Mouse (Mus musculus): ENCODE results near the gene Srp68. TPM values are rescaled to one million over a fixed set of nuclear protein-coding genes. Genes with fewer than 3 reads are reported as not detected.
A peak's percentile ranks its signal among the peaks of the same experiment; 100 is the strongest.

Srp68 gene
- polyA plus RNA-seq, 1 experiment from 2014 or later: 101 TPM

DNA sequence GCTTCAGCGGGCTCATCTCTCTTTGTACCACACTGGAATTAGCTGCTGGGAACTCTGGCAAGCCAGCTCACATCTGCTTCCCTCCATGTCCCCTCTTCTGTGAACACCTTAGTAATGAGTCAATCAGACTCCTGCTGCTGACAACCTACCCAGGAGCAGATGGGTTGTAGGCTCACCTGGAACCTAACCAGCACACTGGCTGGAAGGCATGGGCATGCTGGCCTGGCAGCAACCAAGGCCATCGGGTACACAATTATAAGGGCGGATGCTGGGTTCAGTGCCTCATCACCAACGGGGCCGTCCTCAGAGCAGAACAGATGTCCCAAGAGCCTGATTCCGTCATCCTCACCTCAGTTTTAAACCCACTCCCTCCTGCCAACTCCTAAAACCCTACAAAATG lies 24.6 kb upstream of the Srp68 start:
- H3K4me3 ChIP-seq (replicated peaks): no peak overlapping the region
- no peak overlapping the region for H3K9ac ChIP-seq
- no peaks in the 10 kb centered on the region for H3K9me3 ChIP-seq (replicated peaks)
- no peak overlapping the region for H3K4me2 ChIP-seq (replicated peaks)
- no peaks in the 10 kb centered on the region for H3K27me3 ChIP-seq
- ATAC-seq (ENCODE audit: insufficient number of reproducible peaks, low FRiP score, low TSS enrichment, low read depth): no peak
- peaks cover 5% of the 10 kb centered on the region; the same call in 1 of the 2 replicates for H3K4me1 ChIP-seq
- 91% methylated on average over 6 of the region's 6 CpGs for WGBS
- H3K27ac ChIP-seq (replicated peaks): no peak overlapping the region
- peaks cover 84% of the 10 kb centered on the region for H3K36me3 ChIP-seq

DNA sequence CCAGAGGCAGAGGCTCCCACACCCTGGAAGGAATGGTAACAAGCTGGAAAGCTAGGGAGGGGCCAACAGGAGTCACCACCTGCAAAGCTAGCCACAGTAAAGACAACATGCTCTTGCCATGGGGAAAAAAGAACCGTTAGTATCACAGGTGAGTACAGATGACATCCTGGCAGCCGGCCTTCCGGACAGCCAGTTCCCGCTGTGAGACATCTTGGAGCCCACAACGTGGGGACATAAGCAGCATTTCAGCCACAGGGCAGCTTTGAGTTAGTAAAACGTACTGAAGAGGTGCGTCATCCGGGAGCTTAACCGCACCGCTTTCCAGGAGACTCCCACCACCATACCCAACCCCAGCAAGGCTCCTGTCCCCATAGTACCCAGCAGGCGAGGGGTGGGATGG lies 24.2 kb upstream of the Srp68 start:
- no peak for ATAC-seq (ENCODE audit: insufficient number of reproducible peaks, low FRiP score, low TSS enrichment, low read depth)
- peaks cover 5% of the 10 kb centered on the region; the same call in 1 of the 2 replicates for H3K4me1 ChIP-seq
- no peak overlapping the region for H3K4me2 ChIP-seq (replicated peaks)
- H3K36me3 ChIP-seq: peaks cover 80% of the 10 kb centered on the region
- no peaks in the 10 kb centered on the region for H3K9me3 ChIP-seq (replicated peaks)
- no peak overlapping the region for H3K4me3 ChIP-seq (replicated peaks)
- H3K9ac ChIP-seq: no peak overlapping the region
- H3K27ac ChIP-seq (replicated peaks): no peak overlapping the region
- no peaks in the 10 kb centered on the region for H3K27me3 ChIP-seq
- WGBS: 89% methylated on average over 11 of the region's 11 CpGs

DNA sequence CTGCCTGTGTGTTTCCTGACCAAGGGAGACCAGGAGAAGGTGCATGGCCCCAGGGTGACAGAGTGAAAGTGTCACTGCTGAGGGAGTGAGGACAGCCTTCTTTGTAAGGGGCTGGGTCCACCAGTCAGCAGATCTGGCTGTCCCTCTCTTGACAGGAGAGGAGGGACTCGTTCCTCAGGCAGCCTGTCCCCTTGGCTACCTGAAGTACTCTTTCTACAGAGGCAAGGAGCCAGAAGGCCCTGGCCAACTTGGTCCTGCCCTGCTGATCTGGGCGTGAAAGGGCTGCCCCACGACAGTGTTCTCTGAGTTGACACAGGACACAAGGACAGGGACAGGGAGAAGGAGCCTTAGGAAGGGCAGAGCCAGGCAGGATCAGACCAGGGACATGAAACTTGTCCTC lies 23.0 kb upstream of the Srp68 start:
- 73% methylated on average over 3 of the region's 3 CpGs for WGBS
- H3K36me3 ChIP-seq: peaks cover 79% of the 10 kb centered on the region
- ATAC-seq (ENCODE audit: insufficient number of reproducible peaks, low FRiP score, low TSS enrichment, low read depth): no peak
- no peak overlapping the region for H3K4me3 ChIP-seq (replicated peaks)
- peaks cover 5% of the 10 kb centered on the region; the same call in 1 of the 2 replicates for H3K4me1 ChIP-seq
- no peak overlapping the region for H3K4me2 ChIP-seq (replicated peaks)
- H3K9me3 ChIP-seq (replicated peaks): no peaks in the 10 kb centered on the region
- H3K27me3 ChIP-seq: no peaks in the 10 kb centered on the region
- no peak overlapping the region for H3K27ac ChIP-seq (replicated peaks)
- H3K9ac ChIP-seq: no peak overlapping the region

DNA sequence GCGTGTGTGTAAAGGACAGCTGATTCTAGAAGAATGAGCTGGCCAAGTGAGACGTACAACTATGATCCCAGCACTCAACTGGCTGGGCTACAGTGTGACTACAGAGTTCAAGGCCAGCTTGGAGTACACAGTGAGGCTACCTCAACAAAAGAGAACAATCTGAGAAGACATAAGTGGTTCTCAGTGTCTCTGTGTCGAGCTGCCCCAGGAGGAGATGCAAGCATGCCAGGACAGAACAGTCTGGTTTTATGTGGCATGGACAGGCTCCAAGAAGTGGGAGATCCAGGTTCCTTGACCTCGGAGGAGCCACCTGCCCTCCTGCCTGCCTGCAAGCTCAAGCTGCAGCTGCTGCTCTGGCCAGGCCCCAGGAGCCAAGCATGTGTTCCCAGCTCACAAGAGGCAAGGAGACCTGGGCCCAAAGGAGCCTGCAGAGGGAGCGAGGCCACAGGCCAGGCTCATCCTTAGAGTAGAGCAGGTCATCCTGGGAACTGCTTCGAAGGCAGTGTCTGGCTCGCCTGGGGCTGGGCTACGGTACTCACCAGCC lies 22.2 kb upstream of the Srp68 start:
- Histone ChIP-seq H3K4me2 (replicated peaks) (no peak overlapping the region), H3K36me3 (peaks cover 80% of the 10 kb centered on the region), H3K9ac (no peak overlapping the region), H3K9me3 (replicated peaks) (no peaks in the 10 kb centered on the region), H3K27me3 (no peaks in the 10 kb centered on the region), H3K4me3 (replicated peaks) (no peak overlapping the region), H3K4me1 (peaks cover 5% of the 10 kb centered on the region; the same call in 1 of the 2 replicates), H3K27ac (replicated peaks) (no peak overlapping the region)
- no peak for ATAC-seq (ENCODE audit: insufficient number of reproducible peaks, low FRiP score, low TSS enrichment, low read depth)
- WGBS: 82% methylated on average over 8 of the region's 8 CpGs

DNA sequence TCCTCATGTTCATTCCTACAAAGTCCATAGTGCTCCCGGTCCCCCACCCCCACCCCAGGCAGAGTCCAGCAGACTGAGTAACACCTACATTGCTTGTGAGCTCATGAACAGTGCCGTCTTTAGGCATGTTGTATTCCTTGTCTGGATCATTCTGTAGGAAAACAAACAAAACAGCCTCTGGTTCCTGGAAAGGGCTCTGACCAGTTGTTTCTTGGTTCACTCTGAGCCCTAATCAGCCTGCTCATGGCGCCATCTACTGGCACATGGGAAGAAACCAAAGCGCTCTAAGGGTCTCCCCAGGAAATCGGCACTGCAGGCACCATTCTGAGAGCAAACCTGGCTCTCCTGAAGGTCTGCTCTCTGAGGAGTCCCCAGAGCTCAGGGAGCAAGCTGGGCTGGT lies 20.3 kb upstream of the Srp68 start:
- Histone ChIP-seq H3K27me3 (no peaks in the 10 kb centered on the region), H3K9me3 (replicated peaks) (no peaks in the 10 kb centered on the region), H3K4me1 (peaks cover 5% of the 10 kb centered on the region; the same call in 1 of the 2 replicates), H3K27ac (replicated peaks) (no peak overlapping the region), H3K36me3 (peaks cover 80% of the 10 kb centered on the region), H3K4me3 (replicated peaks) (no peak overlapping the region), H3K4me2 (replicated peaks) (no peak overlapping the region), H3K9ac (no peak overlapping the region)
- WGBS: 32% methylated on average over 5 of the region's 5 CpGs
- ATAC-seq (ENCODE audit: insufficient number of reproducible peaks, low FRiP score, low TSS enrichment, low read depth): no peak

DNA sequence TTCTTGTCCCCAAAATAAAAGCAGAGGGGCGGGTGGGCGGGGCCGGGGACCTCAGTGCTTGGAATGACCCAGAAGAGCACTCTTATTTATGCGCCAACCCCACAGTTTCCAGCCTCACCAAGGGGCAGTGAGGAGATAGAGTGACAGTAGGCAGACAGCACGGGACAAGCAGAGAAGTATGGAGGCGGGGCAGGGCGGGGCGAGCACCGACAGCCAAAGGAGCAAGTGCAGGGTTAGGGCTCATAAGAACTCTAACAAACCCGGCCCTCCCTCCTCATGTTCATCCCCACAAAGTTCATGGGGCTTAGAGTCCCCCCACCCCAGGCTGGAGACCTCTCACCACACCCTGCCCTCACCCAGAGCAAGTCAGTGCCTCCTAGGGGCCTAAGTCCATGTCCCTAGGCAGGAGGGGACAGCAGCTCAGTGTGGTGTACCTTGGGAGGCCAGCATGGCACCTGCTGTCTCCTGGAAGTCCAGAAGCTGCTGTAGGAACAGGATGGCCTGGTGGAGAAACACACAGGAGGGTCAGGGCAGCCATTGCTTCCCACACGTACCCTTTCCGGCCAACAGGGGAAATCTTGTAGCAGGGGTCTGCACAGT lies 19.6 kb upstream of the Srp68 start:
- no peak; the same call in 1 of the 2 replicates for ATAC-seq (ENCODE audit: insufficient number of reproducible peaks, low FRiP score, low TSS enrichment, low read depth)
- Histone ChIP-seq H3K36me3 (peaks cover 80% of the 10 kb centered on the region), H3K9ac (no peak overlapping the region), H3K4me2 (replicated peaks) (no peak overlapping the region), H3K4me3 (replicated peaks) (no peak overlapping the region), H3K4me1 (peaks cover 5% of the 10 kb centered on the region; the same call in 1 of the 2 replicates), H3K27me3 (no peaks in the 10 kb centered on the region), H3K9me3 (replicated peaks) (no peaks in the 10 kb centered on the region), H3K27ac (replicated peaks) (no peak overlapping the region)
- 83% methylated on average over 12 of the region's 12 CpGs for WGBS

DNA sequence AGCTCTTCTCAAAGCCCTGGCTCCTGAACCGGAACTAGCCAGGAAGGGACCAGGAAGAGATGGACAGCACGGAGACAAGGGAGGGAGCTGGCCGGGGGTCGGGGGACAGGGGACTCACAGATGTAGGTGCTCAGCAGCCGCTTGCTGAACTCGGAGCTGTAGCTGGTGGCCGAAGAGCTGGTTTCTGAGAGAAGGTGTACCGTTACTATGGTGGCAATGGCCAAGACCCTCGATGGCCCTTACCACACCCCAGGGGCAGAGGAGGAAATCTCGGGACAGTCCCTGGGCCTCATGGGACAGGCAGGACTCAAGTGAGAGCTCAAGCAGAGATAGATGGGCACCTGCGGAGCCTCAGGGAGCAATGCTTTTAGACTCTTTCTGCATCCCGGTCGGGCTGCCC lies 18.4 kb upstream of the Srp68 start:
- peaks cover 5% of the 10 kb centered on the region; the same call in 1 of the 2 replicates for H3K4me1 ChIP-seq
- no peak overlapping the region for H3K4me3 ChIP-seq (replicated peaks)
- H3K27ac ChIP-seq (replicated peaks): no peak overlapping the region
- H3K36me3 ChIP-seq: peaks cover 82% of the 10 kb centered on the region
- H3K4me2 ChIP-seq (replicated peaks): no peak overlapping the region
- no peak overlapping the region for H3K9ac ChIP-seq
- H3K27me3 ChIP-seq: no peaks in the 10 kb centered on the region
- no peaks in the 10 kb centered on the region for H3K9me3 ChIP-seq (replicated peaks)
- 92% methylated on average over 13 of the region's 13 CpGs for WGBS
- ATAC-seq (ENCODE audit: insufficient number of reproducible peaks, low FRiP score, low TSS enrichment, low read depth): no peak

DNA sequence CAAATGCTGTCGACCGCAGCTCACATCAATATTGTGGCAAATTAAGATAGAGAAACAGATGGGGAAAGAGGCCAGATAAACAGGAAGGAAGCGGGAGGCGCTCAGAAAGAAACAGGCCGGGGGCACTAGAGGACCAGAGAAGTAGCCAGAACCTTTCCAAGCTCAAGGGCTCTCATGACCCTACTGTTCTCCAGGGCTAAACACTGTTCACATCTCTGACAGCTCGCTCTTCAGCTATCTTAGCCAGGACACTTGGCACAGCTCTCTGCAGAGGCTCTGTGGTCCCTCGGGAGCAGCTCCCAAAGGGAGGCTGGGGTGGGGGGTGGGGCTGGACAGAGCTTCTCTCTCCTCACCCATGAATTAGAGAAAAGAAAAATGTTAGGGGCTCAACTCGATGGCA lies 16.5 kb upstream of the Srp68 start:
- ATAC-seq (ENCODE audit: insufficient number of reproducible peaks, low FRiP score, low TSS enrichment, low read depth): no peak
- H3K9ac ChIP-seq: no peak overlapping the region
- peaks cover 65% of the 10 kb centered on the region for H3K36me3 ChIP-seq
- no peak overlapping the region for H3K4me2 ChIP-seq (replicated peaks)
- no peak overlapping the region for H3K27ac ChIP-seq (replicated peaks)
- no peak overlapping the region for H3K4me3 ChIP-seq (replicated peaks)
- 76% methylated on average over 8 of the region's 8 CpGs for WGBS
- peaks cover 5% of the 10 kb centered on the region; the same call in 1 of the 2 replicates for H3K4me1 ChIP-seq
- H3K27me3 ChIP-seq: no peaks in the 10 kb centered on the region
- no peaks in the 10 kb centered on the region for H3K9me3 ChIP-seq (replicated peaks)

DNA sequence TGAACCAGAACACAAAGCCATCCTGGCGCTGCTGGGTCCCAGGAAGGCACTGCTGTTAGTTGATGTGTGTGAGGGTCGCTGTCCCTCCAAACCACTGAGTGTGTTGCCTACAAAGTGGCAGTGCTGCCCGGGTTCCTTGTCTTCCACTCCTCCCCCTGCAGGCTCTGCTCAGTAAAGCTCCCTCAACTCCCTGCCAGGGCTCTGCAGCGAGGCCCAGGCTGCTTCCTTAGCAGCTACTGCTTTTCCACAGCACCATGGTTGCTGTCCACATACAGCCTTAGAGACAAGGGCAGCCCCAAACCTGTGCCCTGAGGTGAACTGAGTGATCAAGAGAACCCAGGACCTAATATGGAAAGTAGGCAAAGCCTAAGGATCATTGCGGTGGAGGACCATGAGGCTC lies 13.3 kb upstream of the Srp68 start:
- Histone ChIP-seq H3K36me3 (peaks cover 48% of the 10 kb centered on the region), H3K4me2 (replicated peaks) (no peak overlapping the region)

DNA sequence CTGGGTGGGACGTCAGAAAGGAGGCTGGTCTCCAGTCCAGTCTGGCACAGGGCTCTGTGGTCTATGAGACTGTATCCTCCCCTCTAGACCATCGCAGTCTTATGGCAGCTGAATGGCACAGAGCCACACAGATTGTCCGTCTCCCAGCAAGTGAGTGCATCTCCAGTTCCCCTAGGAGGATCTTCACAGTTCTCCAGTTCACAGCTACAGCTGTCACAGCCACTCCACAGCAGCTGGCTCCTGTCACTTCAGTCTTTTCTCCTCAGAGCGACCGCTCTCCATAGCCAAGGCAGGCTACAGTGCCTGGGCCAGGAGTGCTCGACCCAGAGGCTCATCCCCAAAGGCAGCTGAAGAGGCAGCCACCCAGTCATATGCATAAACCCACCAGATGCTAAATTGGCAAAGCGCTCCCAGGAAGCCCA lies 11.8 kb upstream of the Srp68 start:
- H3K9me3 ChIP-seq (replicated peaks): no peaks in the 10 kb centered on the region
- peaks cover 45% of the 10 kb centered on the region for H3K27me3 ChIP-seq
- H3K27ac ChIP-seq (replicated peaks): peak overlapping the region; percentile 51; the same call in 1 of the 2 replicates
- peaks cover 26% of the 10 kb centered on the region for H3K4me1 ChIP-seq
- H3K4me2 ChIP-seq (replicated peaks): no peak overlapping the region
- no peak overlapping the region for H3K4me3 ChIP-seq (replicated peaks)
- peak; percentile 77 for ATAC-seq (ENCODE audit: insufficient number of reproducible peaks, low FRiP score, low TSS enrichment, low read depth)
- WGBS: 65% methylated on average over 7 of the region's 7 CpGs
- H3K36me3 ChIP-seq: peaks cover 33% of the 10 kb centered on the region
- H3K9ac ChIP-seq: no peak overlapping the region

More for the DNA sequence above, 13.3 kb upstream of the Srp68 start:
- Histone ChIP-seq H3K27ac (replicated peaks) (no peak overlapping the region), H3K4me1 (peaks cover 11% of the 10 kb centered on the region), H3K27me3 (peaks cover 29% of the 10 kb centered on the region), H3K9me3 (replicated peaks) (no peaks in the 10 kb centered on the region), H3K4me3 (replicated peaks) (no peak overlapping the region), H3K9ac (no peak overlapping the region)
- ATAC-seq (ENCODE audit: insufficient number of reproducible peaks, low FRiP score, low TSS enrichment, low read depth): no peak
- 70% methylated on average over 5 of the region's 5 CpGs for WGBS

DNA sequence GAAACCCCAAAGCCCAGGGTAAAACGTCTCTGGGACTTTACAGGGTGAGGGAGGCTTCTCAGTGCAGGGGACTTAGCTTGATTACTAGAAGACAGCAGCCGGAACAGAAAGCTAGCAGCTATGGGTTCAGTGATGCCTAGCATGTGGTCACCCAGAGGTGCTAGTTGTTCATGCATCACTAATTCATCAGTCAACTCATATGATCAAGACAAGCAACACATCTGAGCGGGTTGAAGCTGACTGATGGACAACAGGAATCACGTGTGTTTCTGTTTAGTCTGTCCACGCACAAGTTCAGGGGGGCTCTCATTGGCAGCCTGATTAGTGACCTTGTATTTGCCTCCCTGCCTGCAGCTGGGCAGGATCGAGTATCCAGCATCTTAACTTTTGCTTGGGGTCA lies 10.0 kb upstream of the Srp68 start:
- H3K9ac ChIP-seq: no peak overlapping the region
- WGBS: 27% methylated on average over 6 of the region's 6 CpGs
- H3K4me2 ChIP-seq (replicated peaks): no peak overlapping the region
- H3K27ac ChIP-seq (replicated peaks): no peak overlapping the region
- peaks cover 26% of the 10 kb centered on the region for H3K4me1 ChIP-seq
- peaks cover 15% of the 10 kb centered on the region for H3K36me3 ChIP-seq
- H3K4me3 ChIP-seq (replicated peaks): no peak overlapping the region
- no peaks in the 10 kb centered on the region for H3K9me3 ChIP-seq (replicated peaks)
- H3K27me3 ChIP-seq: peaks cover 55% of the 10 kb centered on the region
- no peak for ATAC-seq (ENCODE audit: insufficient number of reproducible peaks, low FRiP score, low TSS enrichment, low read depth)
